Mouse (Mus musculus): ENCODE measurements around the gene Jmy. TPM values are rescaled to one million over a fixed set of nuclear protein-coding genes. Genes with fewer than 3 reads are reported as not detected.
A peak's percentile ranks its signal among the peaks of the same experiment; 100 is the strongest.

Gene Jmy
- polyA plus RNA-seq, 1 experiment from 2014 or later: 5.8 TPM

DNA sequence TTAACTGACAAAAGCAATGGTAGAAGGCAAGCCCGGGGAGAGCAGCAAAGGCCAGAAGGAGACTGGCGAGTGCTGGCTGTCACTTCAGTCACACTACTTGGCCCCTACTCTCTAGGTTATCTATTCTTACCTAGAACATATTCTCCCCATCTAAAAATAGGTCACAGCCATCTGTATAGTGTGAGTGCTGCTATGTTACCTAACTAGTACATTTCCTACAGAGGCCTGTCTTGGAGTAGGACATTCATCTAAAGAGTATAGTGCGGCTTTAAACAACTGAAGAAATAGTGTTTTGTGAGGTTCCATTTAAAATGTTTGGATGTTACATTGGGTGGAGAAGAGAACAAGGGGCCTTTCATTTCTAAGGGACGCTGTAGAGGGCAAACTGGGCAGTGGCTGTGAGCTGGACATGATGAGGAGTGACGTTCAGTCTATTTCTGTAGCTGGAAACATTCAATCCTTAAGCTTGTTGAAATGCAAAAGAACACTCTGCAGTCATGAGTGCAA is 99.8 kb downstream of the Jmy start:
- 55% methylated on average over 5 of the region's 5 CpGs for WGBS (ENCODE audit: insufficient replicate concordance)
- Histone ChIP-seq H3K27me3 (ENCODE audit: control insufficient read depth, insufficient read depth, low read length) (no peaks in the 10 kb centered on the region), H3K36me3 (ENCODE audit: control insufficient read depth, insufficient read depth, low read length) (peaks cover 9% of the 10 kb centered on the region), H3K9ac (ENCODE audit: low read depth, low read length) (no peak overlapping the region), H3K4me3 (ENCODE audit: low read depth, low read length) (no peak overlapping the region), H3K27ac (ENCODE audit: low read depth, low read length) (peak overlapping the region; percentile 77), H3K9me3 (replicated peaks; ENCODE audit: control insufficient read depth, low read length) (no peaks in the 10 kb centered on the region), H3K4me2 (no peak overlapping the region), H3K4me1 (ENCODE audit: control insufficient read depth, insufficient read depth, low read length) (peaks cover 3% of the 10 kb centered on the region; the same call in 1 of the 2 replicates)
- ATAC-seq (replicated peaks; ENCODE audit: insufficient number of reproducible peaks, low FRiP score, low TSS enrichment): peak; percentile 42; the same call in 1 of the 2 replicates

DNA sequence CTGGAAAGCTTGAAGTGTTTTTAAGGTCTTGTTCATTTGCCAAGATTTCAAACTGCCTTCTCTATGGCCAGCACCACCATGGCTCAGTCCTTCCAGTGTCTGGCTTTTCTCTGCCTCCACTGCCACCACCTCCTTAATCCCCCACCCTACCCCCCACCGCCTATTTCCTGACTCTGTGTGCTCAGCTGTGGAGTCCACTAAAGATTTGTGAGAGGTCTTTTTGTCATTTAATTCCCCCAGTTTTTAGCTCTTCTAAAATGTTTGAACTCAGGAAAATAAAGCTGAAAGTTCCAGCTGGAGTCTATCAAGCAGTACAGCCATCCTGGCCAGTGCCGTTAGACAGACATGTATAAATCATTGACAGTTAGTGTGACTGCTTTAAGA is 110.4 kb downstream of the Jmy start:
- H3K4me1 ChIP-seq (ENCODE audit: control insufficient read depth, insufficient read depth, low read length): peaks cover 4% of the 10 kb centered on the region
- no peak overlapping the region for H3K4me2 ChIP-seq
- no peaks in the 10 kb centered on the region for H3K27me3 ChIP-seq (ENCODE audit: control insufficient read depth, insufficient read depth, low read length)
- peaks cover under 1% of the 10 kb centered on the region; the same call in 1 of the 2 replicates for H3K36me3 ChIP-seq (ENCODE audit: control insufficient read depth, insufficient read depth, low read length)
- H3K4me3 ChIP-seq (ENCODE audit: low read depth, low read length): no peak overlapping the region
- H3K9ac ChIP-seq (ENCODE audit: low read depth, low read length): no peak overlapping the region
- ATAC-seq (replicated peaks; ENCODE audit: insufficient number of reproducible peaks, low FRiP score, low TSS enrichment): no peak
- WGBS (ENCODE audit: insufficient replicate concordance): 39% methylated on average over 2 of the region's 2 CpGs
- peak overlapping the region; percentile 11; the same call in 1 of the 2 replicates for H3K27ac ChIP-seq (ENCODE audit: low read depth, low read length)
- no peaks in the 10 kb centered on the region for H3K9me3 ChIP-seq (replicated peaks; ENCODE audit: control insufficient read depth, low read length)

DNA sequence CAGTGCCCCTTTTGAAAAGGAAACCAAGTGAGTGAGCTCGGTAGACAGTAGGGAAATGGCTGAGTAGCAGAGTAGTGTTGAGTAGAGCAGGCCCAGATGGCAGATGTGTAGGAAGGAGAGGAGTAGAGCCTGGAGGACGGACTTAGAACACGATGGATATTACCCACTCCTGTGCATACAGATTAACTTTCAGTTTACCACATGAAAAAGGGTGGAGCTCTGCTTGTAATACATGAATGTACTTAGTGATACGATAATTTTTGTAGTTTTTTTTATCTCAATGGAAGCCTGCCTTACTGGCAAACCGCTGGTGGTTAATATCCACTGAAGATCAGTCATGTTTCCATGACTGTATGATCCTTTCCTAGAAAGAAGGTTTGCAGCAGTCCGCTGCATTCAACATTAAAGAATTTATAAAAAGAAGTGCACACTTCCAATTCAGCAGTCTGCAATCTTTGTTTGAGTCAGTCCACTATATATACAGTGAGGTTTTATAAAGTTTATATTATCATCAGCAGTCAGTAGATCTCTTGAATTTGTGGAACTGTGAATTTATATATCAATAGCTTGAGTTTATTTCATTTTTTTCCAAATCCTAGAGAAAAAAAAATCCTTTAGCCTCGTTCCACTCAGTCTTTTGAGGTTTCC is 110.9 kb downstream of the Jmy start:
- Histone ChIP-seq H3K4me3 (ENCODE audit: low read depth, low read length) (no peak overlapping the region), H3K4me2 (no peak overlapping the region), H3K36me3 (ENCODE audit: control insufficient read depth, insufficient read depth, low read length) (no peaks in the 10 kb centered on the region), H3K9ac (ENCODE audit: low read depth, low read length) (no peak overlapping the region), H3K4me1 (ENCODE audit: control insufficient read depth, insufficient read depth, low read length) (peaks cover 4% of the 10 kb centered on the region), H3K27me3 (ENCODE audit: control insufficient read depth, insufficient read depth, low read length) (no peaks in the 10 kb centered on the region), H3K9me3 (replicated peaks; ENCODE audit: control insufficient read depth, low read length) (no peaks in the 10 kb centered on the region), H3K27ac (ENCODE audit: low read depth, low read length) (peak overlapping the region; percentile 11; the same call in 1 of the 2 replicates)
- ATAC-seq (replicated peaks; ENCODE audit: insufficient number of reproducible peaks, low FRiP score, low TSS enrichment): no peak
- WGBS (ENCODE audit: insufficient replicate concordance): 67% methylated on average over 7 of the region's 7 CpGs

DNA sequence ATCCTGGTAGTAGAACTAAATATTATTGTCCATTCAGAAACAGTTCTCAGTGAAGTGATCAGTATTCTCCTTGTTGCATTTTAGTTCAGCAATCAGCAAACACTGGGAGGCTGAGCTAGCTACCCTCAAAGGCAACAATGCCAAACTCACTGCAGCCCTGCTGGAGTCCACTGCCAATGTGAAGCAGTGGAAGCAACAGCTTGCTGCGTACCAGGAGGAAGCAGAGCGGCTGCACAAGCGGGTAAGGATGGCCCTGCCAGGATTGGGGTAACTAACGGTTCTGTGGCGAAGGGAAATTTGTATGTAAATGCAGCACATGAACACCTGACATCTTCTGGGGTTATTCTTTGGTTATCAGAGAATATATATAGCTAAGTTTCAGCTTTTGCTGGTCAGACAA is 112.2 kb downstream of the Jmy start:
- H3K36me3 ChIP-seq (ENCODE audit: control insufficient read depth, insufficient read depth, low read length): no peaks in the 10 kb centered on the region
- no peaks in the 10 kb centered on the region for H3K27me3 ChIP-seq (ENCODE audit: control insufficient read depth, insufficient read depth, low read length)
- H3K9me3 ChIP-seq (replicated peaks; ENCODE audit: control insufficient read depth, low read length): no peaks in the 10 kb centered on the region
- 0 out of 2 replicates have a peak overlapping the region, but pooled peaks have one; percentile 3 for H3K27ac ChIP-seq (ENCODE audit: low read depth, low read length)
- H3K4me2 ChIP-seq: no peak overlapping the region
- no peak for ATAC-seq (replicated peaks; ENCODE audit: insufficient number of reproducible peaks, low FRiP score, low TSS enrichment)
- no peak overlapping the region for H3K9ac ChIP-seq (ENCODE audit: low read depth, low read length)
- no peak overlapping the region for H3K4me3 ChIP-seq (ENCODE audit: low read depth, low read length)
- WGBS (ENCODE audit: insufficient replicate concordance): 93% methylated on average over 5 of the region's 5 CpGs
- peaks cover 8% of the 10 kb centered on the region for H3K4me1 ChIP-seq (ENCODE audit: control insufficient read depth, insufficient read depth, low read length)

DNA sequence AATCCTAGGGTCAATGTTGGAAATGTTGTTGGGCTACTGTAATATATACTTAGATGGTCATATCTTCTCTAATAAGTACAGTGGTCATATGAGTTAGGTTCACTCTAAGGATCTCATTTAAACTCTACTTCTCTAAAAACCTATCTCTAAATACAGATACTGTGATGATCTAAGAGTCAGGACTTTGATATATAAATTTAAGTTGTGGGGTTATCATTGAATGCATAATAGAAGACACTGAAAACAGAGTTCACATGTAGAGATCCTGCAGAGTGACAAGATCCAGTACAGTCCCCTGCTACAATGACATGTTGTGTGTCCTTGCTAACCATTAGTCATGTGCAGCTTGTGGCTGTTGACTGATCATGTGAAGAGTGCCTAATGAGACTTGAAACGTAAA is 114.5 kb downstream of the Jmy start:
- no peak overlapping the region for H3K4me2 ChIP-seq
- H3K4me3 ChIP-seq (ENCODE audit: low read depth, low read length): no peak overlapping the region
- H3K27ac ChIP-seq (ENCODE audit: low read depth, low read length): no peak overlapping the region
- H3K4me1 ChIP-seq (ENCODE audit: control insufficient read depth, insufficient read depth, low read length): peaks cover 10% of the 10 kb centered on the region
- no peaks in the 10 kb centered on the region for H3K27me3 ChIP-seq (ENCODE audit: control insufficient read depth, insufficient read depth, low read length)
- no peaks in the 10 kb centered on the region for H3K36me3 ChIP-seq (ENCODE audit: control insufficient read depth, insufficient read depth, low read length)
- ATAC-seq (replicated peaks; ENCODE audit: insufficient number of reproducible peaks, low FRiP score, low TSS enrichment): no peak
- H3K9me3 ChIP-seq (replicated peaks; ENCODE audit: control insufficient read depth, low read length): no peaks in the 10 kb centered on the region
- no peak overlapping the region for H3K9ac ChIP-seq (ENCODE audit: low read depth, low read length)
- WGBS (ENCODE audit: insufficient replicate concordance): 83% methylated on average over 1 of the region's 1 CpGs

DNA sequence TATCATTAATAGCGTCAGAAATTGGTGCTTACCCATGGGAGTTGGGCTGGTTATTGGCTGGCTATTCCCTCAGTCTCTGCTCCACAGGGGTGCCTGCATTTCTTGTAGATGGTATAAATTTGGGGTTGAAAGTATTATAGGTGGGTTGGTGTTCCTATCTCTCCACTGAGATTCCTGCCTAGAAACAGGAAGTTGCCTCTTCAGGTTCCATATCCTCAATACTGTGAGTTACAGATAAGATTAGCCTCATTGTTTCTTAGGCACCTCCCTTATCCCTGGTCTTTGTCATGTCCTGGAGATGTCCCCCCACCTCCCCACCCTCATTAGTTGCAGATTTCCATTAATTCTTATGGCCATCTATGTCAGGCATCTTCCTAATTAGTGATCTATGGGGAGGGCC is 115.1 kb downstream of the Jmy start:
- H3K4me2 ChIP-seq: no peak overlapping the region
- no peak overlapping the region for H3K4me3 ChIP-seq (ENCODE audit: low read depth, low read length)
- no peaks in the 10 kb centered on the region for H3K27me3 ChIP-seq (ENCODE audit: control insufficient read depth, insufficient read depth, low read length)
- ATAC-seq (replicated peaks; ENCODE audit: insufficient number of reproducible peaks, low FRiP score, low TSS enrichment): no peak
- H3K4me1 ChIP-seq (ENCODE audit: control insufficient read depth, insufficient read depth, low read length): peaks cover 10% of the 10 kb centered on the region
- H3K9ac ChIP-seq (ENCODE audit: low read depth, low read length): no peak overlapping the region
- H3K36me3 ChIP-seq (ENCODE audit: control insufficient read depth, insufficient read depth, low read length): no peaks in the 10 kb centered on the region
- 69% methylated on average over 1 of the region's 1 CpGs for WGBS (ENCODE audit: insufficient replicate concordance)
- H3K27ac ChIP-seq (ENCODE audit: low read depth, low read length): no peak overlapping the region
- no peaks in the 10 kb centered on the region for H3K9me3 ChIP-seq (replicated peaks; ENCODE audit: control insufficient read depth, low read length)

DNA sequence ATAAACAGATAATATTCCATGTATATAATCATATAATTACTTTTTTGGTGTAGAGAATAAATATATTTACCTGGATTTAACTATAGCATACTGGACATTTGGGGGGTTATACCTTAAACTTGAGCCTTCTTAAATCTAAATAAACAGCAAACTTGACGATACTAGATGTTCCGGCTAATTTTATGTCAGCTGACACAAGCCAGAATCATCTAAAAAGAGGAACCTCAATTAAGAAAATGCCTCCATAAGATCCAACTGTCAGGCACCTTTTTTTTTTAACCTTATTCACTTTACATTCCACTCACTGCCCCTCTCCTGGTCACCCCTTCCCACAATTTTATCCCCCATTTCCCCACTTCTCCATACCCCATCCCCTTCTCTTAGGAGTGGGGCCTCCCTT is 116.0 kb downstream of the Jmy start:
- H3K9me3 ChIP-seq (replicated peaks; ENCODE audit: control insufficient read depth, low read length): no peaks in the 10 kb centered on the region
- H3K27me3 ChIP-seq (ENCODE audit: control insufficient read depth, insufficient read depth, low read length): no peaks in the 10 kb centered on the region
- H3K27ac ChIP-seq (ENCODE audit: low read depth, low read length): no peak overlapping the region
- H3K4me1 ChIP-seq (ENCODE audit: control insufficient read depth, insufficient read depth, low read length): peaks cover 8% of the 10 kb centered on the region
- WGBS (ENCODE audit: insufficient replicate concordance): 92% methylated on average over 2 of the region's 2 CpGs
- no peak overlapping the region for H3K4me3 ChIP-seq (ENCODE audit: low read depth, low read length)
- no peak for ATAC-seq (replicated peaks; ENCODE audit: insufficient number of reproducible peaks, low FRiP score, low TSS enrichment)
- no peak overlapping the region for H3K9ac ChIP-seq (ENCODE audit: low read depth, low read length)
- H3K36me3 ChIP-seq (ENCODE audit: control insufficient read depth, insufficient read depth, low read length): no peaks in the 10 kb centered on the region
- H3K4me2 ChIP-seq: no peak overlapping the region

DNA sequence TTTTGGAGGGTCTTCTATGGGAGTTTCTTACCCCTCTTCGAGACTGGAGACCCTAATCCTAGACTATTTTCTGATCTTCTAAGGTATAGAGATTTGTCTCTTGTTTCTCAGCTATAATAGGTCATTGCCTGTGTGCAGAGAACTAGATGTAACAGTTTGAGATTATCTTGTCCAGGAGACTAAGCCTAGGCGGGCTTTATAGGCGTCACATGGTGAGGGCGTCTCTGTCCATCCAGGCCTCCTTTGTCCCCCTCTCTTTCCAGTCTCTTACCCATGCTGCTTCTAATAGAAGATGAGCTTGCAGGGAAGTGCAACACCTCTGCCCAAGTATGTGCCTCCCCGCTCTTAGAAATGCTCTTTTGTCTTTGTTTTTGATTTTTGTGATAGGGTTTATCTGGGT is 116.5 kb downstream of the Jmy start:
- no peaks in the 10 kb centered on the region for H3K27me3 ChIP-seq (ENCODE audit: control insufficient read depth, insufficient read depth, low read length)
- no peaks in the 10 kb centered on the region for H3K9me3 ChIP-seq (replicated peaks; ENCODE audit: control insufficient read depth, low read length)
- H3K36me3 ChIP-seq (ENCODE audit: control insufficient read depth, insufficient read depth, low read length): no peaks in the 10 kb centered on the region
- no peak overlapping the region for H3K4me2 ChIP-seq
- WGBS (ENCODE audit: insufficient replicate concordance): 82% methylated on average over 5 of the region's 5 CpGs
- H3K4me3 ChIP-seq (ENCODE audit: low read depth, low read length): no peak overlapping the region
- no peak; the same call in 1 of the 2 replicates for ATAC-seq (replicated peaks; ENCODE audit: insufficient number of reproducible peaks, low FRiP score, low TSS enrichment)
- H3K4me1 ChIP-seq (ENCODE audit: control insufficient read depth, insufficient read depth, low read length): peaks cover 6% of the 10 kb centered on the region
- no peak overlapping the region for H3K9ac ChIP-seq (ENCODE audit: low read depth, low read length)
- peak overlapping the region; percentile 12; the same call in 1 of the 2 replicates for H3K27ac ChIP-seq (ENCODE audit: low read depth, low read length)

DNA sequence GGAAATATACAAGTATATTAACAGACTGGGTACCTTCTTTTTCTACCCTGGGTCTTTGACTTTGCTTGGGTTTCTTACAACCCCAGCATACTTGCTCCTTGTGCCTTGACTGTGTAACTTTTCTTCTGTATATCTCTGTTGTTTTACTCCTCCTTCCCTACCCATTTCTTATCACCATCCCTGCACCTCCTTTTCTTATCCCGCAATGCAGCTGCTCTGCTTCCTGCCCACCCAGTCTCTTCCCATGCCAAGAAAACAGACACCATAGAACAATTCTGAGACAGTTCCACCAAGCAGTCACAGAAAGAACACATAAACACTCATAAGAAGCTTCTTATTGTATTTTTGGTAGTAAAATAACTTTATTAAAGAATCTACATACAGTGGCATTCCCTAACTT is 118.3 kb downstream of the Jmy start:
- H3K27ac ChIP-seq (ENCODE audit: low read depth, low read length): peak overlapping the region; percentile 77
- no peaks in the 10 kb centered on the region for H3K27me3 ChIP-seq (ENCODE audit: control insufficient read depth, insufficient read depth, low read length)
- peaks cover 6% of the 10 kb centered on the region for H3K4me1 ChIP-seq (ENCODE audit: control insufficient read depth, insufficient read depth, low read length)
- peak; percentile 85 for ATAC-seq (replicated peaks; ENCODE audit: insufficient number of reproducible peaks, low FRiP score, low TSS enrichment)
- no peaks in the 10 kb centered on the region for H3K9me3 ChIP-seq (replicated peaks; ENCODE audit: control insufficient read depth, low read length)
- H3K4me2 ChIP-seq: no peak overlapping the region
- WGBS (ENCODE audit: insufficient replicate concordance): 41% methylated on average over 1 of the region's 1 CpGs
- no peak overlapping the region for H3K9ac ChIP-seq (ENCODE audit: low read depth, low read length)
- H3K4me3 ChIP-seq (ENCODE audit: low read depth, low read length): no peak overlapping the region
- H3K36me3 ChIP-seq (ENCODE audit: control insufficient read depth, insufficient read depth, low read length): no peaks in the 10 kb centered on the region
